Mouse (Mus musculus): Measurements from ENCODE around the gene Ppp1r1c.
A peak's percentile ranks its signal among the peaks of the same experiment; 100 is the strongest.

Ppp1r1c gene

DNA sequence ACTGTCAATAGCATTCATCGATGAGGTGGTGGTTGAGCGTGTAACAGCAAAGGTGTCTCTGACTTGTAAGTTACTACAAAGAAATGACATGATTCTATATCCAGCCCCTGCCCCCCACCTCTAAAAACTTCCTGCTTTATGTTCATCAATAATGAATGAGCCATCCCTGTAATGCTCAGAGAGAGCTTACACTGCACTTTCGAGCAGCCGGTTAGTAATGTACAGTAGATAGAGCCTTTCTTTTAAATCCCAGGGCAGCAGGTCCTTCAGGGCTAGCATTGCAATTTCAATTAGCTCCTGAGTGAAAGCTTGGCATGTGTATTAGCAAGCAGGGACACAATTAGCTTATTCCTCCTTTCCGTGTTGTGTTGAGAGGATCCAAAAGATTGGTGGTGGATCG lies at the start of gene Ppp1r1c:
TSS of gene Ppp1r1c (plus strand) at position 206 of the 400 bp plus-strand sequence.
- DNase-seq (ENCODE audit: low spot score) = peak; percentile 37

DNA sequence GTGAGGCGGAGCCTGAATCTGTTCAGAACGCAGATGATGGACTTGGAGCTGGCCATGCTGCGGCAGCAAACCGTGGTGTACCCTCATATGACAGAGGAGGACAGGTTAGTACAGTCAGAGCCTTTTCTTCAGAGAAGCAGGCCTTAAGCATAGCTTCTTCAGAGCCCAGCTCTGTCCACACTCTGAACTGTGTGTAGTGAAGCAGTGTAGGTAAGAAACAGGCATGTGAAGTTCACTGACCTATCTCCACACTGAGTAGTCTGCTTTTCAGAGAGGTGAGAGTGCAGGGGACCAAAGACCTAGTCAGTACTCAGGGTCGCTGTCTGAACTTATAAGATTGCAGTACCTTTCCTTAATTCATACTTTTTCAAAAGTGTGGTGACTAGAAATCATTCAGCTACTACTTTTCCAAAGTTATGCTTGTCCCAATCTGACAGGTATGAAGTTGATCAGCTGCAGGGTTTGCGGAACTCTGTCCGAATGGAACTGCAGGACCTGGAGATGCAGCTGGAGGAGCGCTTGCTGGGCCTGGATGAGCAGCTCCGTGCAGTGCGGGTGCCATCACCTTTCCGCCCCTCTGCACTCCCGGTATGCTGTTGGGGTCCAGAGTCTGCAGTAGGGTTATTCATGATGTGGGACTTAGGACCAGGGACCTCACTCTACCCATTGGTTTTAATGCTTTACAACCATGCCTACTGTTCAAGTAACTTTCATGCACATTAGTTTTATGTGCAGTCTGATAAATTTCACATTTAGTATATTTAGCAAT lies 47.0 kb upstream of the Ppp1r1c start:
- peak; percentile 31 for DNase-seq (ENCODE audit: low spot score)

DNA sequence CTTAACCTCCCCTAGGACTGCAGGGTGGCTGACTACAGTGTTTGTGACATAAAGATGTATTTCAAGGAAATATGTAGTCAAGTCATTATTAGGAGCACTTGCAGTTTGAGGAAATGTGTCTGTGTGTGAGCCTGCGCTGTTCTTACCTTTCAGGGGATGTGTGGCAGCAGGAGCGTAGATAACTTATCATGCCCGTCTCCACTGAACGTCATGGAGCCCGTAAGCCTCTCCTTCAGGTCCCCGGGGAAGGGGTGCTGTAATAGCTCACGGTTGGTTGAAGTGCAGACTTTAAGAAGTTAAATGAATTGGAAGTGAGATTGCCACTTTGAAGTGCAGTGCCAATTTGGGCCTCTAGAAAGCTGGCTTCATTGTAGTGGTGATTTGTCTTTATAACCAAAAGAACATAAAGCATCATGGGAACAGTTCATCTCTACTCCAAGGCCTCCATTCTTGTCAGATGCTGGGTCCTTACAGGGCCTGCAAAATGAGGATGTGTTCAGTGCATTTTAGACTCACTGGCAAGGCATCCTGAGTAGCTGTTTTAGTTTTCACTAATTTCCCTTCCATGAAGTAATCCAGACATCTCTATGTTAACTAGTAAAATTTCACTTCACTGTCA lies 46.0 kb upstream of the Ppp1r1c start:
- DNase-seq (ENCODE audit: low spot score) = peak; percentile 47

DNA sequence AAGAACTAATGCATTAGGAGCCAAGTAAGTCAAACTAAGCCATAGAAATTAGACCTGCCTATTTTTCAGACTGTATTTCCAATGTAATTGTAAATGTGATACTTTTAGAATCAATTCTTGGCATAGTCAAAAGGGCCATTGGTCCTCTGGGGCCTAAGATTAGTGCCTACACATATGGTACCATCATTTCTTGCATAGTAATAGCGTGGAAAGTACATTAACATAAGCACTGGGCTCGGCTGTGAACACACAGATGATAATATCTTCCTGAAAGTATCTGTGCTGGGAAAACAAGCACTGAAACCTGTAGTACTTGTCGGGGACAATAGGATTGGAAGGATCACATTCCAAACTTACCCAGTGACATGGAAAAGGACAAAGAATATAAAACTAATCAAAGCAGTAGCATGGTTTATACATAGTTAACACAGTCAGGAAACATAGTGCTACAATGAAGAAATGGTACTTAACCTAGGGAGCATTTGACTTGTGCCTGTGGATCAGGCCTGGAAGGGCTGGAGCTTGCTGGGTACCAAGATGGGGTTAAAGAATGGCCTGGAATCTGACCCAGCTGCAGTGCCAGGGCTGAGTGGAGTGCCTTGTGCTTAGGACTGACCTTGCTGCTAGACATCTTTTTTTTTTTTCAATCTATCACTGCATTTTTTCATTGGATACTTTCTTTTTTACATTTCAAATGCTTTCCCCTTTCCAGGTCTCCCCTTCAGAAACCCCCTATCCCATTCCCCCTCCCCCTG lies 42.9 kb upstream of the Ppp1r1c start:
- no peak for DNase-seq (ENCODE audit: low spot score)

DNA sequence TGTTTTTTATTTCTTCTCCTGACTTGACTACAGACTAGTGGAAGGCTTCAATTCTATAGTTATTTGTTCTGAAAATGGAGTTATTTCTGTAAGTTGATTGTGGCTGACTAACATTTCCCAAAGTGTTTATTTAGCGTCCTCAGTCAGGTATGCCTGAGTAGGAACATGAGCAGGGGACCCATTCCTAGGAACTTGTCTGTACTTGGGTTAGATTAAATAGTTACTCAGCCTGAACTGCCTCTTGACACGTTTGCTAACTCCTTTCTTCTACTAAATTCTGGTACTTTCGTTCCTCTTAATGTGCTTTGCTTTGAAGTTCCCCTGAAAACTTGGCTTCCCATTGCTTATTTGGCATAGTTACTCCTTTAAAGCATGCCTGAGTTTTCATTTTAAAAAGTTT lies 42.1 kb upstream of the Ppp1r1c start:
- no peak for DNase-seq (ENCODE audit: low spot score)

DNA sequence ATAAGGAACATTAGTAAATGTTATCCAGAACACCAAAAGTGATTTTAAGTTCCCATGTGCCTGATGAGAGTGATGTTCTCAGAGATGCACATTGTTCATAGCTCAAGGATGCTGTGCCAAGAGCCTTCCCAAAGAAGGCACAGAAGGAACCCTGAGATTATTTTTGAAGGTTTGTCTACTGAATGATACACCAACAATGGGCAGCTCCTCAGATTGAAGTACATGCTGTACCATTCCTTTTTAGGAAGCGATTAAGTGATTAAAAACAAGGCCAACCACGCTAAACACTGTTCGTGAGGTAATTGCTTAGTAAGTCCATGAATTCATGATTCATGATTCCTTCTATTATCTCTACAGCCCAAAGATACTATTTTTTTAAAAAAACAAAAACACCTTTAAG lies 32.3 kb upstream of the Ppp1r1c start:
- DNase-seq (ENCODE audit: low spot score) = no peak

DNA sequence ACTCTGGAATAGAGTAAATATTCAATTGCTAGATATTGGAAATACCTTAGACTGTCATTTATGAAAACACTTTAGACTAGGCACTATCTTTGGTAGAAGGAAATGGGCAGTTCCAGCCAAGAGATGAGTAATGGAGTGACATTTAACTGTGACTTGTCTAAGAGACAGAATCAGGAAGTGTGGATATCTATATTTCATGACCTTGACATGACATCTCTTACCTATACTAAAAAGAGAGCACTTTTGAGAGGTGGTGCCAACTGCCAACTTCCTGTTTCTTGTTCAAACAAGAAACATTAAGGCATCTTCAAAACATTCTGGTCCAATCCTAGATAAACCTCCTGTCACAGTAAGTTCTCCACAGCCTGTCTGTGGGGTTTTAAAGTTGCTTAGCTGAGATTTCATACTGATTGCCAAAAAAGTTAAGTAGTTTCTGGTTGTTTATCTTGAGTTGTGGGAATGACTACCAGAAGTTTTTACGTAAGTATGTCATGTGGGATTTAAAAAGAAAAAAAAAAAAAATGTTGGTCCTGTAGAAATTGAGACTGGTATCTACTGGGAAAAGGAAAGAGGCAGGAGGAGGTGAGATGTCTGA lies 29.8 kb upstream of the Ppp1r1c start:
- no peak for DNase-seq (ENCODE audit: low spot score)

DNA sequence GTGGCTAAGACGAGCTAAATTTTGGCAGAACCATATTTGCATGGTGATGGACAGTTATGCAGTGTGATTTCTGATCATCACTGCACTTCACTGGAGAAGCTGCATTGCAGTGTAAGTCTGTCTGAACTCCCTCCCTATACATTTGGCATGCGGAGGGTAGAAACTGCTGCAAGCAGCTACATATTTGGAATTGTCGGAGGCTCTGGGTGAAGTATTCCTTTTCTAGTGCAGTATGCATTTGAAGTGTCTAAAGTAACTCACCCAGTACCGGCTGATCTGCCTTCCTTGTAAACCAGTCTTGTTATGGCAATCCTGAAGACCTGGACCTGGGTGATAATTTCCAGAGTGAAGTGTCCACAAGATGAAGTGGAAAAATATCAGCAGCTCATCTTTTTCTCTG lies 25.9 kb upstream of the Ppp1r1c start:
- no peak for DNase-seq (ENCODE audit: low spot score)

DNA sequence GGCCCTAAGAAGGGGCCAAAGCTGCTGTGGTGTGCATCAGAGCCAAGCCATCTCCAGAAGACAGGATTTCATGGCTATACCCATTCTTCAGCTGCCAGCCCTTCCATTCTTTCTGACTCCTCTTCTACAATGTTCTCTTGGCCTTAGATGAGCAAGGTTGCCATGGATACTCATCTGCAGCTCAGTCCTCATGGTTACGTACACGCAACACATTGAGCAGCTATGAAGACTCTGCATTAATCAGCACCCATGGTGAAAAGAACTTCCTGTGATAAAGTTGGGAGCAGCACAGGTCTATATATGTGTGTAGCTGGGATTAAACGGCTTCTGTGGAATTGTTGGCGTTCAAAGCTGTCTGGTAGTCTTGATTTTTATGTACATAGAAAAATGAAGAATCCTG lies 24.3 kb upstream of the Ppp1r1c start:
- DNase-seq (ENCODE audit: low spot score) = no peak

DNA sequence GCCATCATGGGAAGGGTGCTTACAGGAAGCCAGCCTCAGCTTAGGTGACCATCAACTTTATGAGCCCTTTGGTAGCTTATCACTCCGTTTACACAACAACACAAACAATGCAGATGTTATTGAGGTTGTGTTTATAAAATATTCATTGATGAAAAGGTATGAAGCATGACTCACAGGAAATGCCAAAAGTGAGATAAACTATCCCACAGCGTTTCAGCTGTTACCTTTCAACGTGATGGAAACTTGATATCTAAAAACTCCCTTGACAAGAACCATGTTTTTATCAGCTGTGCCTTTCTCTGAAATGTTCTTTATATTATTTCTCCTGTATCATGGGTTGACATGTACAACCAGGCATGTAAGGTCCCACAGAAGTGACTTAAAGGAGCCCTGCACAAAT lies 16.7 kb upstream of the Ppp1r1c start:
- DNase-seq (ENCODE audit: low spot score) = no peak

DNA sequence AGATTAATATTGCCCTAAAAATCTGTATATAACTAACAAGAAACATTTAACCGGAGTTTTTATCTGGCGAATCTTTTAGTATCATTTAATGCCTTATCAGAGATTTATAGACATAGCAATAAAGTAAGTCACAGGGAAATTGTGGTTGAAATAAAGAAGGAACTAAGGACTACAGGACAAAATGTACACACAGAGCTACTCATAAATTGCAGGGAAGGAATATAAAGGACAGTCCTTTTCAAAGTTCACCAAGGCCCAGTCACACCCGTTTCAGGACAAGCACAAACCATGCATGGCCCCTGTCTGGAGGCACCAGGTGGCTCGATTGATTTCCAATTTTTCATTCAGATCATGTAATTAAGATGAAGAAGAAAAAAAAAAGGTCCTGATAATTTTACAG lies 12.4 kb upstream of the Ppp1r1c start:
- DNase-seq (ENCODE audit: low spot score) = no peak

DNA sequence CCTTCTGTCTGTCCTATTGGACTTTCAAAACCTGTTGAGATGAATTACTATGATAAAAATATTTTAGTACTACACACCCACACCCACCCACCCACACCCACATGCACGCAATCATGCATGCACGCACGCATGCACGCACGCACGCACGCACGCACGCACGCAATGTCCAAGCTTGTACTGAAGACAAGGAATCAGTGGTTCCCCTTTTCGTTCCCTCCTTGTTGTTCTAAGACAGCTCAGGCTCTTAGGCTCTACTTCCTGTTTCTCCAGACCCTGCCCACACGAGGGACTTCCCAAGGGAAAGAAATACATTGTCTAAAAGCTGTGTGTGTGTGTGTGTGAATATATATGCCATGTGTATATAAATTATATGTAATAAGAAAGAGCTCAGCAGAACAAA lies 11.6 kb upstream of the Ppp1r1c start:
- no peak for DNase-seq (ENCODE audit: low spot score)

DNA sequence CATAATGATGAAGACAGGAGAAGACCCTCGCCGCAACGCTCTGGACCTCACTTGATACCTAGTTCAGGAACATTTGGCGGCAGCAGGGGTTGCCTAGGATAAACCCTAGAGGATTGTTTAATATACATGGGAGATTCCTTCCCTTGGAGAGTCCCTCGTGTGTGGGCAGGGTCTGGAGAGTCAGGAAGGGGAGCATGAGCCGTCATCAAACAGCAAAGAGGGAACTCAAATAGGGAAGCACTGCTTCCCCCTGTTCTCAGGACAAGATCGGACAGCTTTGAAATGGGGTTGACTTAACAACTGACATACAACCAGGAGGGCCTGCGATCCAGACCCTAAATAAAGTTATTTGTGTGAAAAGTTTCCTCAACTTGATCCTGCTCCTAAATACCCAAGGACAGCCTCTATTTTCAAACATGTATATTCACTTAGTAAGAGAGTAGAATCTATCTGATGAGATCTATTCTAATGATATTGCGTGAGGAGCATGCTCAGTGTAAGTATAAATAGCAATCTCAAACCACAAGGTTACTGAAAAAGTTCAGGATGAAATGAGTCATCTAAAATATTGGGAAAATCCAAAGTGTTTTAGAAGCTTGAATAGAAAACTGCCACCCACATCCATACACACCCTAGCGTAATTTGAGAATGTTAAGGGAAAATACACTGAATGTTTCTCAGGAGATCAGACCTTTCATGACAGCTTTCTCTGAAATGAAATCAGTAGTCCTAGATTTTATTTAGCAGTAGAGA lies 10.9 kb upstream of the Ppp1r1c start:
- no peak for DNase-seq (ENCODE audit: low spot score)

DNA sequence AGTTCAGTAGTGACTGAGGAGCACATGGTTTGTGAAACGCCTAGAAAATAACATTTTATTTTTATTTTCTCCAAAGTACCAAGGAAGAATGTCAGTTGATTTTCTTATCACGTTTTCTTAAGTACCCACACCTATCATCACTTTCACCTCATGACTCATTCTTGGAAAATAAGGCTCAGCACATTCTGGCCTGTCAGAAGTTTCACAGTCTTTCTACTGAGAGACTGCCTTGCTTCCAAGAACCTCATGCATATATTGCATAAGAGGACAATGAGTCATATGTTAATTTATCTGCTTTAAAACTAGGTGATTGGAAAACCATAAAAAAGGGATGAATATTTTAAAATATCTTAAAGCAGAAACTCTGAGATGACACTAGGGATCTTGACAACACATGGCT lies 9.4 kb upstream of the Ppp1r1c start:
- DNase-seq (ENCODE audit: low spot score) = no peak

DNA sequence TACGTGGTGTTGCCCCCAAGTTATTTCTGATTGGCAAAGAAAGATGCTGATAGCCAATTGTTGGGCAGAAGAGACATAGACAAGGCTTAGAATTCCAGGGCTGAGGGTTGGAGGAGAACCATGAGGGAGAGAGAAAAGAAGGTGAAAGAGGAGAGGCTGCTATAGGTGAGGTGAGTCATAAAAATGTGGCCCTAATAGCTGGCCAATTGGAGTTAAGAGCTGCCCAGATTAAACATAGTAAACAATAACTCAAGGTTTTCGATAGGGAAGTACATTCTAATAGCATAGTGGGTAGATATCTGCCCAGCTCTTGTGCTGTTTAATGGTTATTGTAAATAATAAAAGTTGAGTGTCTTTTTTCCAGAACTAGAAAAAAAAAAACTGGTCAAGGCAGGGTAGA lies 2.8 kb upstream of the Ppp1r1c start:
- DNase-seq (ENCODE audit: low spot score) = no peak

DNA sequence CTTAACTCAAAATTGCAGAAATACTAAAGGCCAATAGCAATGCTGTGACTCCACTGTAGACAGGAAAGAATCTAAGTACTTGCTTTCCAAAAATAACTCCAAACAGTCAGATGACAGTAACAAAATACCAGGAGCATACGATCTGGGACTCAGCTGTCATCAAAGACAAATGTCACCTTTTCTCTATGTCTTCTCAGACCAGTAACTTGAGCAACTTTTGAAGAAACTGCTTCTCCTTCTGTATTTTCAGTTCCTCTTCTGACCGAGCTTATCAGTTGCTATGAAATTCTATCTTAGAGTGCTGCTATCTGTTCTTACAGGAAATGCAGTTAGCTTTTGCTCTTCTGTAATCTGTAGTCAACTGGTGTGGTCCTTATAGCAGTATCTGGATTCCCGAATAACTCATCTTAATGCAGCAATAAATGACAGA lies 6.1 kb downstream of the Ppp1r1c start:
- DNase-seq (ENCODE audit: low spot score) = no peak

DNA sequence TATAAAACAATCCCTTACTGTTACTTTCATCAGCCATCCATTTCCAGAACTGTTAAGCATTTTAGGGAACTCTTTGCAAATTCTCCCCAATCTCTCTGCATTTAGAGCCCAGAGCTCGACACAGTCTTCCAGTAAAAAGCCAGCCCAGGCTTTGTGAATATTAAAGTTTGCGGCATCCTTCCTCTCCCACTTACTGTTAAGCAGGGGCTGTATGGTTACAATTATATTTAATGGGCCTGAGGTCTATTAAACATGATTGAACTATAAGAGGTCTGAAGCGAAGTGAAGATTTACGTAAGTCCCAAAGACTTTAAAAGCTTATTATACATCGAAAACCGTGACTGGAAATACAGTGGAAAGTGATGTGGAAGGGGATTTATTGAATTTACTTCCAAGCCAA lies 7.2 kb downstream of the Ppp1r1c start:
- DNase-seq (ENCODE audit: low spot score) = no peak

DNA sequence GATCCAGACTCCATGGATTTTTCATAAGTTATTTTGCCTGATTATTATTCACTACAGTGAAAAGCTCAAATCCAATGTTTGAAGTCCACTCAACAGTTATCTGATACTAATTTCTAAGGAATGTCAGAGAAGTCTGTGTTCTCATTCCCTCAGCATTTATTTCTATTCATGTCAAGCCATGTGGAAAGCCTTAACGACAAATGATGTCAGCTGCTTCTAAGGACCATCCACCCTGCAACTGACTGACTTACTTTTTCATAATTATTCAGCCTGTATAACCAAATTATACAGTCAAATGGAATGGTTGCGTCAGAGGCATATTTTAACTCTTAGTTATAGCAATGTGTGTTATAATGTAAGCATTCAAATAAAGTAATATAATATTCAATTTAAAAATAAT lies 8.3 kb downstream of the Ppp1r1c start:
- DNase-seq (ENCODE audit: low spot score) = peak; percentile 75

DNA sequence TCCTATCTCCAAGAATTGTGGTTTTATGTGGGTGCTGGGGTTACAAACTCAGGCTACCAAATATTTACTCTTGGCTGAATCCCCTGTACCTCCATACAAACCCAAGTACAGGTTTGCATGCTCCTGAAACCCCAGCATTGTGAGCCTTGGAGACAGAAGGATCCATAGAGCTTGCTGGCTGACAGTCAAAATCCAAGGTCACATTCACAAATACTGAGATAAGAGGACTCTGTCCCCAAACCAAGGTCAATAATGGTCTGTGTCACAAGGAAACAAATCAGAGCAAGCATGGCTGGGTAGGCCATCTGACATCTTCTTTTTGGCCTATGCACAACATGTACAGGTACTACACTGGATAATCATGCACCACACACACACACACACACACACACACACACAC lies 10.3 kb downstream of the Ppp1r1c start:
- DNase-seq (ENCODE audit: low spot score) = no peak

DNA sequence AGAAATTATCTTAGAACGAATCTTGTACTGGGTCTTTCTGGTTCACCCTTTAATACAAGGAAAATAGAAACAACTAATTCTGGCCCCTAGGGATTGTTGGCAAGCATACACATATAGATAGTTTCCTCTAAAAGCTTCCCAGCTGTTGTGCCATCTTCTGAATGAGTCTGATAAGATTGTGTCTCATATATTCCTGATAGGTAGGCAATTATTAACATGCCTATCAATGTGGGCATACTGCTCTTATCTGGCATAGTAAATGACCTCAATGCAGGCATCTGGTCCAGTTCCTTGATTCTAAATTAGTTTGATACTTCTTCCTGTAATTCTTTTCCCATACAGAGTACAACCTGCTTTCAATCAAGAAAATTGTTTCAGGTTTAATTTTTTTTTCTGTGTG lies 14.8 kb downstream of the Ppp1r1c start:
- DNase-seq (ENCODE audit: low spot score) = no peak

DNA sequence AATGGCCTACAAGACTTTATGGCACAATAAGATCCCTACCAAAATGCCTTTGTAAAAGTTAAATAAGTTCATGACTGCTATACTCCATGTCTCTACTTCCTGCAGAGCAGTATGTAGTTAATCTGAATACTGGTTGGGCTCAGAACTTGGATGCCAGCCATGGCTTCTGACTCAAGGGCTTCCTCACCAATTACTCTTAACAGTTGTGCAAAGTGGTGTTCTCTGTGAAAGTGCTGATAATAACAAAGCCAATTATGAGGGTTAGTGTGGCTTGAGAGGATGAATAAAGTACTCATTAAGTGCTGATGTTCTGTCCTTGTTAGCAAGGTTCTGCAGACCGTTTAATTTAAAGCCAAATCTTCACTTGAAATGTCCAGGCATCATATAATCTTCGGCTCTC lies 31.4 kb downstream of the Ppp1r1c start:
- no peak for DNase-seq (ENCODE audit: low spot score)

DNA sequence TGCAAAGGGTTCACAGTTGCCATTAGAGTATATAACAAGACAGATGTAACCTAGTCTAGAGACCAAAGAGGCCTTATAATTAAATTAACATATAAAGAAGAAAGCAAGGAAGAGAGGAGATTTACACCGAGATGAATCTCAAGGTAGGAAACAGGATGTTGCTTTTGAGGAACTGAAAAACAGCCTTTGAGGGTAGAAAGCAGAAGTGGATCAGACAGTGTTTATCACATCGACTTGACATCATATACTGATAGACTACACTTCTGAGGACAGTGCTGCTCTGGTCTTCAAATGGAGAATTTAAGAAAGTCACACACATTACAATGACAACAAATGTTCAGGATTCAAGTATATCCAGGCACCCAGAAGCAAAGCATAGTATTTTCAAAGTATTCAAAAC lies 34.4 kb downstream of the Ppp1r1c start:
- DNase-seq (ENCODE audit: low spot score) = no peak

Data from retina, embryonic 14.5 days (tissue).